Mouse (Mus musculus) embryonic fibroblast, embryonic 13.5 days (primary cell): ENCODE data around the gene Smad6. TPM values are rescaled to one million over a fixed set of nuclear protein-coding genes. Genes with fewer than 3 reads are reported as not detected.

Experiments
- H3K27ac ChIP-seq: 2 replicates; pipeline ENCODE4 v1.5.1; 2012; ENCODE audit warnings: low read length, control low read depth, inconsistent platforms; ENCODE audit not compliant: insufficient read depth
- H3K4me1 ChIP-seq: 2 replicates; pipeline ENCODE4 v1.6.1; 2011; ENCODE audit warnings: low read length; ENCODE audit not compliant: control insufficient read depth, insufficient read depth
- H3K4me3 ChIP-seq: 2 replicates; pipeline ENCODE4 v1.5.1; 2011; ENCODE audit warnings: mild to moderate bottlenecking, control low read depth, low read length; ENCODE audit not compliant: insufficient read depth
- CTCF ChIP-seq: IDR thresholded peaks from 2 replicates; pipeline ENCODE4 v1.5.1; 2011; ENCODE audit warnings: mild to moderate bottlenecking, control low read depth, low read length, moderate library complexity, borderline replicate concordance; ENCODE audit not compliant: insufficient read depth
- POLR2A ChIP-seq: IDR thresholded peaks from 2 replicates; pipeline ENCODE4 v1.6.1; 2011; ENCODE audit warnings: low read depth, mild to moderate bottlenecking, control low read depth, low read length, moderate library complexity
- polyA plus RNA-seq: library from polyadenylated mRNA; stranded (reverse); fragments of >200 nt; gene quantifications from 2 replicates; pipeline ENCODE4 v1.2.4, GENCODE M21; 2011; ENCODE audit warnings: low read depth; ENCODE audit not compliant: missing spikeins, insufficient read length

Smad6 gene
- polyA plus RNA-seq, 1 experiment: 8.3 TPM

DNA sequence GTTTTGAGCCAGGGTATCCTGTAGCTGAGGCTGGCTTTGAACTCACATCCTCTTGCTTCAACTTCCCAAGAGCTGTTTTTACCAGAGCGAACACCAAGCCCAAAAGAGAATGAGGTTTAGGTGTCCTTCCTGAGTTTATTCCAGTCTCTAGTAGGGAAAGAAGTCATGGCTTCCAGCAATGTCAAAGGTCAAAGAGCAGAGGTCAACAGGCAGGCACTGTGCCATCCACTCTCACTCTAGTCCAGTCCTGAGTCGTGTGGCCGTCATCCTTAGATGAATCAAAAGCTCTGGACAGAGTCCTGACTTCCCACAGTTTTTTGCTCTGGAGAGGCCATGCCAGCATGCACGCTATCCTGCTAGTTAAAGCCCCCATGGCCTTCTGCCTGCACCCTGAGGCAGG is 30.7 kb downstream of the Smad6 start:
- Histone ChIP-seq H3K4me3 (no peak overlapping the region), H3K27ac (no peak overlapping the region), H3K4me1 (no peaks in the 10 kb centered on the region)
- TF ChIP-seq POLR2A (no peak), CTCF (no peak)

GRCm38 (mm10) chr9:63989641-63990040 is 32.2 kb downstream of the Smad6 start:
- TF ChIP-seq CTCF (no peak), POLR2A (no peak)
- H3K27ac ChIP-seq: no peak overlapping the region
- H3K4me1 ChIP-seq: no peaks in the 10 kb centered on the region
- H3K4me3 ChIP-seq: no peak overlapping the region

- no peaks in the 10 kb centered on the region for H3K4me1 ChIP-seq
- H3K27ac ChIP-seq: no peak overlapping the region
- H3K4me3 ChIP-seq: no peak overlapping the region
- TF ChIP-seq POLR2A: no peak
- TF ChIP-seq CTCF: no peak
Measured at GRCm38 (mm10) chr9:63989214-63989613, 32.6 kb downstream of the Smad6 start.

DNA sequence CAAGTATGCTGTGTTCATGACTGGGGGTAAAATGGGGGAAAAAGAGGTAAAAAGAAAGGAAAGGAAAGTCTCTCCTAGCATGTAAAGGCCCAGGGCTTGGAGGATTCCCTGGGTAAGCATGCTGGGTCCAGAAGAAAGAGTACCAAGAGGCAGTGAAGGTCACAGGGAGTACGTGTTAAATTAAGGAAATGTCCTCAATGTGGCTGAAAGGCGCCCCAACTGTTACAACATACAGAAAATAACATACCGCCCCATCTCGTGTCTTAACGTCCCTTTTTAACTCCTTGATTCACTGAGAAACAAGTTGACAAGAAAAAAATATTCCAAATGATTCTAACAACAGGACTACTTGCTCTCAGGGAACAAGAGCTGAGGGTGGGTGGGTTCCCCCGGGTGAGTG is 36.7 kb downstream of the Smad6 start:
- Histone ChIP-seq H3K4me1 (peaks cover 6% of the 10 kb centered on the region), H3K27ac (no peak overlapping the region), H3K4me3 (no peak overlapping the region)
- TF ChIP-seq CTCF: no peak
- TF ChIP-seq POLR2A: no peak

- peaks cover 18% of the 10 kb centered on the region for H3K4me1 ChIP-seq
- TF ChIP-seq CTCF (no peak), POLR2A (no peak)
- no peak overlapping the region for H3K4me3 ChIP-seq
- no peak overlapping the region for H3K27ac ChIP-seq
Measured at GRCm38 (mm10) chr9:63982937-63983632, 38.8 kb downstream of the Smad6 start.

GRCm38 (mm10) chr9:63981912-63982311 is 39.9 kb downstream of the Smad6 start:
- Histone ChIP-seq H3K27ac (no peak overlapping the region), H3K4me3 (no peak overlapping the region), H3K4me1 (peaks cover 22% of the 10 kb centered on the region)
- TF ChIP-seq CTCF (no peak), POLR2A (no peak)

DNA sequence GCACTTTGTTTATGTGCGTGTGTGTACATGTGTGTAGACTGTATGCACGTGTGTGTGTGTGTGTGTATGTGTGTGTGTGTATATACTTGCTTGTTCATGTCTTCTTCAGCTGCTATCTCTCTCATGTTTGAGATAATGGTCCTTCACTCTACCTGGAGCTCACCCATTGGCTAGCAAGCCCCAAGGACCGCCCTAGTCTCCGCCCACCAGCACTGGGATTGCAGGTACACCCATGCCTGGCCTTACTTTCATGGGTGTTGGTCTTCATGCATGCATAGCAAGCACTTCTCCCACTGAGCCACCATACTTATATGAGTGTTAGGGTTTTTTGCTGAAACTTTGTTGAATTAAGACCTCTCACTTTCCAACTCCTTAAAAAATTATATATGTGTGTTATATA is 40.5 kb downstream of the Smad6 start:
- H3K4me1 ChIP-seq: peaks cover 22% of the 10 kb centered on the region
- H3K4me3 ChIP-seq: no peak overlapping the region
- H3K27ac ChIP-seq: peak overlapping the region; percentile 70
- TF ChIP-seq CTCF (no peak), POLR2A (no peak)

GRCm38 (mm10) chr9:63980179-63981086 is 41.4 kb downstream of the Smad6 start:
- no peak overlapping the region for H3K4me3 ChIP-seq
- TF ChIP-seq CTCF: no peak
- no peak for TF ChIP-seq POLR2A
- peaks cover 22% of the 10 kb centered on the region for H3K4me1 ChIP-seq
- peak overlapping the region; percentile 87 for H3K27ac ChIP-seq

DNA sequence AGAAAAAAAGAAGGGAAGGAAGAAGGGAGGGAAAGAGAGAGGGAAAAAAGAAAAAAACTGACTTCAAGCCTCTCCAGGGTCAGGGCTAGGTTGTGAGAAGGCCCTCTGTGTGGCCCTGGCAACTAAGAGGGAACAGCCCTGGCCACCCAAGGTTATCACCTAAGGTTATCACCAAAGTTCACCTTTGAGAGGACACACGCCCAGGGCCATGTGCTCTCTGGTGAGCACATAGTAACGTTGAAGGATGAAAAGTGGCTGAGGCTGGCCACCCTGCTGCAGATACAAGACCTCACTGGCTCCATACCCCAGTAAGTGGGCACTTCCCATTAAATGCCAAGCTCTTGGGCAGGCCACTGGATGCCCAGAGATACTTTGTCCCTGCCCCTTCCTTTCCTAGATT is 42.6 kb downstream of the Smad6 start:
- peaks cover 25% of the 10 kb centered on the region for H3K4me1 ChIP-seq
- no peak overlapping the region for H3K4me3 ChIP-seq
- TF ChIP-seq CTCF (no peak), POLR2A (no peak)
- H3K27ac ChIP-seq: peak overlapping the region; percentile 87; the same call in 1 of the 2 replicates

- Histone ChIP-seq H3K27ac (no peak overlapping the region), H3K4me1 (peaks cover 25% of the 10 kb centered on the region), H3K4me3 (no peak overlapping the region)
- TF ChIP-seq CTCF (no peak), POLR2A (no peak)
Measured at GRCm38 (mm10) chr9:63978682-63979081, 43.2 kb downstream of the Smad6 start.
